Mouse (Mus musculus) embryonic facial prominence, embryonic 10.5 days (tissue): ENCODE data around the gene Slc12a8. TPM values are rescaled to one million over a fixed set of nuclear protein-coding genes. Genes with fewer than 3 reads are reported as not detected.

ENCODE experiments used
- DNase-seq: peaks from one replicate; pipeline ENCODE4 v3.0.0-alpha.2; 2017; ENCODE audit warnings: low spot score
- H3K27ac ChIP-seq: fragments of 300-500 bp; sonication (generic); replicated peaks from 2 replicates; pipeline ENCODE4 v1.5.1; 2016; ENCODE audit warnings: mild to moderate bottlenecking
- H3K27me3 ChIP-seq: fragments of 300-500 bp; sonication (generic); replicated peaks from 2 replicates; pipeline ENCODE4 v1.6.1; 2016; ENCODE audit warnings: low read depth, mild to moderate bottlenecking; ENCODE audit not compliant: poor library complexity, severe bottlenecking
- H3K36me3 ChIP-seq: fragments of 300-500 bp; sonication (generic); replicated peaks from 2 replicates; pipeline ENCODE4 v1.6.1; 2016; ENCODE audit warnings: mild to moderate bottlenecking, moderate library complexity
- H3K4me1 ChIP-seq: fragments of 300-500 bp; sonication (generic); 2 replicates; pipeline ENCODE4 v1.6.1; 2016
- H3K4me3 ChIP-seq: fragments of 300-500 bp; sonication (generic); 2 replicates; pipeline ENCODE4 v1.5.1; 2016; ENCODE audit warnings: mild to moderate bottlenecking, moderate library complexity
- H3K9me3 ChIP-seq: fragments of 300-500 bp; sonication (generic); 2 replicates; pipeline ENCODE4 v1.6.1; 2016; ENCODE audit warnings: mild to moderate bottlenecking
- WGBS: fragments of 180-500 bp; shearing (Covaris S2); methylation state at CpG from one replicate; pipeline ENCODE4 v1.1.7; 2016; 5-methylcytosine and 5-hydroxymethylcytosine counted together
- polyA plus RNA-seq: library from polyadenylated mRNA; unstranded; fragments of >200 nt; fragmentation: Nextera tagmentation; extraction: Ambion mirVana; gene quantifications from 2 replicates; pipeline ENCODE4 v1.2.1, GENCODE M21; 2016

The Slc12a8 gene
- polyA plus RNA-seq, 1 experiment from 2014 or later = 0.50 TPM

DNA sequence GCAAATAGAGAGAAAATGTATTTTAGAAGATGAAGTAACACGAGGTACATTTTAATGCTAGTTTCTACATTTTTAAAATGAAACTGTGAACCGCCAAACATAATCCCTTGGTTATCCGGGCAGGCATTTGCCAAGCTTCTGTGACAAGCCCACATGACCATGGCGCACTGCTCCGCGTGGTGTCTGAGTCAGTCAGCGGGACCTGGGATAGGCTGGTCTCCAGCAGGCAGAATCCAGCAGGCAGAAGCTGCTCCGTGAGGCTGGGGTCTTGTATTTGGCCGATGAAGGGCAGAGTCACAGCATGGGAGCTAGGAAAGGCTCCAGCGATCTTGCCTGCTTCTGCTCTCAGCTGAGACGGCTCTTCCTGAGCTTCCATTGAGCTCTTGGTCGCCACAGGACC lies 41.0 kb downstream of the Slc12a8 start:
- Histone ChIP-seq H3K9me3 (no peaks in the 10 kb centered on the region), H3K4me3 (no peak overlapping the region), H3K27ac (no peak overlapping the region), H3K27me3 (no peaks in the 10 kb centered on the region), H3K36me3 (no peaks in the 10 kb centered on the region), H3K4me1 (peaks cover 25% of the 10 kb centered on the region)
- 86% methylated on average over 12 of the region's 12 CpGs for WGBS
- DNase-seq = no peak

DNA sequence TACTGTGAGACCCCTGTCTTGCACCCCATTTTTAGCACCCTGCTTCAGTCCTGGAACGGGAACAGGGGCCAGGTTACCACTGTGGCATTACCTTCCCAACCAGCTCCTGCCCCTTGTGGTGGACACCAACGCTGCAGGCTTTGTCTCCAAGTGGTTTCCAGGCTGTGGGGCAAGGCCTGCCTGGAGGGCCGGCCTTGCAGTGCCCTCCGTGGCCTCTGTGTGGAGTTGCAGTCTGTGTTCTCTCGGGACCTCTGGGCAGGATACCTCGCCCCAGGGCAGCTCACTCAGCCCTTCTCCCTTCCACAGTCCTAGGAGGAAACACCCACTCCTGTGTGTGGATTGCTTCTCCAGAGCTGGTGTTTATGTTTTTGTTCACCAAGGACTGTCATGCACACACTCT lies 43.2 kb downstream of the Slc12a8 start:
- 1% methylated on average over 6 of the region's 6 CpGs for WGBS
- H3K27ac ChIP-seq = peak overlapping the region; percentile 58

DNA sequence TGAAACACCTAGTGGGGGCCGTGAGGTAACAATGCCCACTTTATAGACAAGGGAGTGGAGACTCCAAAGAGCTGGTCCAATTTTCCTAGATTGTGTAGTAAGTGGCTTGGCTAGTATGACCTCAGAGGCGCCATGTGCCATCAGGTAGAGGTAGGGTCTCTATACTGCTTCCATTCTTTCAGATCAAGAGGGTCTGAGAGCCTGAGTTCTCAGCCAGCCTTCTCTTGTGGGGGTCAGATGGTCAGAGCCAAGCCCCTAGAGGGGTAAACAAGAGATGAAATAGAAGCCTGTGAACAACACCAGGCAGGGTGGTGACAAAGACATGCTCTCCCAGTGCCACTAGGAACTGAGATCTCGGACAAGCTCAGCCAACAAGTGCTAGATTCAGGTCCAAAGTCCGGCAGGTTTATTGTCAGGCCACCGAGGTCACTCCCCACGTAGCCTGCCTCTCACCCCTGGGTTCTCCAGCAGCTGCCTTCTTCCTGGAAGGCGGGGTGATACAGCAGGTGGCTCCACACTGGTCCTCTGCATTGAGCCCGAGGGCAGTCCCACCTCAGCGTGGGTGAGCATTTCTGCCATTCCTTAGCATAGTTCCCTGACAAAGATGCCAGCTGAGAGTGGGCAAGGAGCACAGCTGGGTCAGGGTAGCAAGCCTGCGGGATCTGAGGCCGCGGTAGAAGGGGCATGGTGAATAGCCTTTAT lies 44.3 kb downstream of the Slc12a8 start:
- no peaks in the 10 kb centered on the region for H3K27me3 ChIP-seq
- no peaks in the 10 kb centered on the region for H3K9me3 ChIP-seq
- 85% methylated on average over 12 of the region's 12 CpGs for WGBS
- peaks cover 24% of the 10 kb centered on the region for H3K4me1 ChIP-seq
- H3K4me3 ChIP-seq = no peak overlapping the region
- 0 out of 2 replicates have a peak overlapping the region, but pooled peaks have one; percentile 58 for H3K27ac ChIP-seq
- no peak for DNase-seq
- H3K36me3 ChIP-seq = no peaks in the 10 kb centered on the region

More for the DNA sequence above, 43.2 kb downstream of the Slc12a8 start:
- no peaks in the 10 kb centered on the region for H3K9me3 ChIP-seq
- H3K27me3 ChIP-seq = no peaks in the 10 kb centered on the region
- no peak overlapping the region for H3K4me3 ChIP-seq
- peak; percentile 89 for DNase-seq
- H3K4me1 ChIP-seq = peaks cover 25% of the 10 kb centered on the region
- no peaks in the 10 kb centered on the region for H3K36me3 ChIP-seq

GRCm38 (mm10) chr16:33562874-33563537 lies 45.9 kb downstream of the Slc12a8 start:
- Histone ChIP-seq H3K27me3 (no peaks in the 10 kb centered on the region), H3K36me3 (no peaks in the 10 kb centered on the region), H3K4me1 (peaks cover 27% of the 10 kb centered on the region), H3K9me3 (no peaks in the 10 kb centered on the region), H3K27ac (0 out of 2 replicates have a peak overlapping the region, but pooled peaks have one; percentile 16), H3K4me3 (no peak overlapping the region)
- WGBS = 79% methylated on average over 12 of the region's 12 CpGs
- no peak for DNase-seq

DNA sequence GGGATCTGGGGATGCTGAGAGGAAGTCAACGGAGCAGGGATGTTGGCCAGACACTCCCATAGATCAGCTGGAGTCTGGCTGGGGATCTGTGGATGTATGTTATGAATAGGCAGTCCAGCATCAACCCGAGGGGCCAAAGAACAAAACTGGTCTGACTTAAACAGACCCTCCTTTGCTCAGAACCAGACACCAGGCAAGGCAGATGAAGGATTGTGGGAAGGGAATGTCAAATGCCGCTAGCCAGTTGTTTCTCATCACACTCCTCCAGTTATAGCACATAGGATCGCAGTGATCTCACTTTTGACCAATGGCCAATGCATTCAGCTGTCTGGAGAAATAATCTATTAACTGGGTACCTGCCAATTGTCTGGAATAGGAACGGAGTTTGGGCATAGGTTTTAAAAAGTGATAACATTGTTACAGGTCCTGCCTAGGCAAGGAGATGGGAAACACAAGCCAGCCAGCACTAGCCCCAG lies 46.4 kb downstream of the Slc12a8 start:
- Histone ChIP-seq H3K4me3 (no peak overlapping the region), H3K9me3 (no peaks in the 10 kb centered on the region), H3K36me3 (no peaks in the 10 kb centered on the region), H3K27ac (no peak overlapping the region), H3K27me3 (no peaks in the 10 kb centered on the region), H3K4me1 (peaks cover 27% of the 10 kb centered on the region)
- 86% methylated on average over 5 of the region's 5 CpGs for WGBS
- DNase-seq = no peak

- Histone ChIP-seq H3K4me1 (peaks cover 14% of the 10 kb centered on the region), H3K36me3 (no peaks in the 10 kb centered on the region), H3K27me3 (no peaks in the 10 kb centered on the region), H3K9me3 (no peaks in the 10 kb centered on the region), H3K27ac (no peak overlapping the region), H3K4me3 (no peak overlapping the region)
- DNase-seq = no peak
- WGBS = 86% methylated on average over 10 of the region's 10 CpGs
Observed at GRCm38 (mm10) chr16:33566467-33566866, 49.3 kb downstream of the Slc12a8 start.

GRCm38 (mm10) chr16:33567736-33568135 lies 50.6 kb downstream of the Slc12a8 start:
- no peak for DNase-seq
- Histone ChIP-seq H3K27me3 (no peaks in the 10 kb centered on the region), H3K9me3 (no peaks in the 10 kb centered on the region), H3K4me1 (peaks cover 12% of the 10 kb centered on the region), H3K4me3 (no peak overlapping the region), H3K27ac (no peak overlapping the region), H3K36me3 (no peaks in the 10 kb centered on the region)
- WGBS = 61% methylated on average over 4 of the region's 4 CpGs

GRCm38 (mm10) chr16:33568269-33569016 lies 51.3 kb downstream of the Slc12a8 start:
- no peaks in the 10 kb centered on the region for H3K9me3 ChIP-seq
- H3K36me3 ChIP-seq = no peaks in the 10 kb centered on the region
- DNase-seq = no peak
- peaks cover 5% of the 10 kb centered on the region for H3K4me1 ChIP-seq
- 86% methylated on average over 12 of the region's 12 CpGs for WGBS
- H3K27ac ChIP-seq = no peak overlapping the region
- no peak overlapping the region for H3K4me3 ChIP-seq
- H3K27me3 ChIP-seq = no peaks in the 10 kb centered on the region

GRCm38 (mm10) chr16:33572646-33573045 lies 55.5 kb downstream of the Slc12a8 start:
- 79% methylated on average over 6 of the region's 6 CpGs for WGBS
- Histone ChIP-seq H3K4me1 (peaks cover 5% of the 10 kb centered on the region; the same call in 1 of the 2 replicates), H3K27me3 (0 out of 2 replicates have a peak, but pooled peaks cover 5% of the 10 kb centered on the region), H3K27ac (no peak overlapping the region), H3K4me3 (no peak overlapping the region), H3K36me3 (no peaks in the 10 kb centered on the region), H3K9me3 (no peaks in the 10 kb centered on the region)
- no peak for DNase-seq

DNA sequence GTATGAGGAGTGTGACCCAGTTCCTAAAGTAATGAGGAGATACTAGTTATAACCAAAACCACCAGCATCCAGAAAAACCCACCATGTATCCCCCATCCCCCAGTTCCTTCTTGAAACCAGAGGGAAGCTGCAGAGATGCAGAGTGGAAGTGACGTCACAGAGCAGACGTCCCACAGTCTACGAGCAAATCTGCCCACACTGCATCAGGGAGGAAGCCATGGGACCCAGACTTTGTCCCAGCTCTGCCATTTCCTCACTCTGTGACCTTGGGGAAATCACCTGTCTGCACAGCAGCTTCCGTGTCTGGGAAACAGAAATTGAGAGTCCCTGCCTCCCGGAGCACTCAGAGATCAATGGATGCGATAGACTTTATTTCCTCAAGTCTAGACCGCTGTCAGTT lies 56.6 kb downstream of the Slc12a8 start:
- Histone ChIP-seq H3K4me1 (peaks cover 3% of the 10 kb centered on the region; the same call in 1 of the 2 replicates), H3K4me3 (no peak overlapping the region), H3K27me3 (0 out of 2 replicates have a peak, but pooled peaks cover 5% of the 10 kb centered on the region), H3K27ac (no peak overlapping the region), H3K36me3 (no peaks in the 10 kb centered on the region), H3K9me3 (no peaks in the 10 kb centered on the region)
- DNase-seq = no peak
- WGBS = 86% methylated on average over 7 of the region's 7 CpGs

DNA sequence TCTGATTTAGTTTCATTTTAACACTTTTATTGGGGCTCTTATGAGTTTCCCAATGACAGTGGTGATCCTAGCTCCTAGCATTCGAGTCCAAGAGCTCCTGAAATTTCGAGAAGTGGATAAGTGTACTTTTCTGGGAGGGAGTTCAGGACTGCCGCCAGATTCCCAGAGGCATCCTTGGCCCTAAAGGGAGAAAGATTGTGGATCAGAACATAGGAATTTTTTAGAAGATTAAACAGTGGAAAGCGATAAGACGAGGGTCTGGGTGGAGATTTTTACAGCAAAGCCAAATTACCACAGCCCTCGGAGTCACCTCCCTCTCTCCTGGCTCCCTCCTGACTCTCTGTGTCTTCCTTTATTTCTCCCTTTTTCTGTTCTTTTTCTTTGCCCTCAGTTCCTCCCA lies 58.6 kb downstream of the Slc12a8 start:
- Histone ChIP-seq H3K4me1 (peaks cover 9% of the 10 kb centered on the region), H3K27ac (no peak overlapping the region), H3K36me3 (no peaks in the 10 kb centered on the region), H3K4me3 (no peak overlapping the region), H3K9me3 (no peaks in the 10 kb centered on the region), H3K27me3 (0 out of 2 replicates have a peak, but pooled peaks cover 5% of the 10 kb centered on the region)
- DNase-seq = no peak
- 88% methylated on average over 6 of the region's 6 CpGs for WGBS
